Mouse (Mus musculus): ENCODE measurements around the gene Poc1a.
A peak's percentile ranks its signal among the peaks of the same experiment; 100 is the strongest.

The Poc1a gene

GRCm38 (mm10) chr9:106338462-106339172 is 57.8 kb downstream of the Poc1a start:
- DNase-seq (ENCODE audit: low read depth): no peak

GRCm38 (mm10) chr9:106339173-106339558 is 58.3 kb downstream of the Poc1a start:
- DNase-seq (ENCODE audit: low read depth): no peak

- DNase-seq (ENCODE audit: low read depth): no peak
These were observed 58.9 kb downstream of the Poc1a start for GRCm38 (mm10) chr9:106339730-106340129.

GRCm38 (mm10) chr9:106340501-106341312 is 59.8 kb downstream of the Poc1a start:
- no peak for DNase-seq (ENCODE audit: low read depth)

GRCm38 (mm10) chr9:106341313-106341686 is 60.4 kb downstream of the Poc1a start:
- DNase-seq (ENCODE audit: low read depth): no peak

- DNase-seq (ENCODE audit: low read depth): no peak
These were observed 61.7 kb downstream of the Poc1a start for GRCm38 (mm10) chr9:106342573-106342972.

- no peak for DNase-seq (ENCODE audit: low read depth)
These were observed 64.3 kb downstream of the Poc1a start for GRCm38 (mm10) chr9:106345167-106345566.

- DNase-seq (ENCODE audit: low read depth): no peak
These were observed 64.8 kb downstream of the Poc1a start for GRCm38 (mm10) chr9:106345630-106346029.

GRCm38 (mm10) chr9:106348281-106348680 is 67.4 kb downstream of the Poc1a start:
- DNase-seq (ENCODE audit: low read depth): no peak

- peak; percentile 70 for DNase-seq (ENCODE audit: low read depth)
These were observed 68.2 kb downstream of the Poc1a start for GRCm38 (mm10) chr9:106349075-106349474.

GRCm38 (mm10) chr9:106351178-106351577 is 70.3 kb downstream of the Poc1a start:
- DNase-seq (ENCODE audit: low read depth): no peak

- no peak for DNase-seq (ENCODE audit: low read depth)
These were observed 72.9 kb downstream of the Poc1a start for GRCm38 (mm10) chr9:106353779-106354178.

GRCm38 (mm10) chr9:106354810-106355209 is 73.9 kb downstream of the Poc1a start:
- no peak for DNase-seq (ENCODE audit: low read depth)

- no peak for DNase-seq (ENCODE audit: low read depth)
These were observed 74.5 kb downstream of the Poc1a start for GRCm38 (mm10) chr9:106355217-106355974.

- DNase-seq (ENCODE audit: low read depth): no peak
These were observed 75.1 kb downstream of the Poc1a start for GRCm38 (mm10) chr9:106355975-106356286.

GRCm38 (mm10) chr9:106356323-106356844 is 75.5 kb downstream of the Poc1a start:
- no peak for DNase-seq (ENCODE audit: low read depth)

GRCm38 (mm10) chr9:106357167-106357566 is 76.3 kb downstream of the Poc1a start:
- no peak for DNase-seq (ENCODE audit: low read depth)

- DNase-seq (ENCODE audit: low read depth): no peak
These were observed 78.4 kb downstream of the Poc1a start for GRCm38 (mm10) chr9:106359297-106359696.

- no peak for DNase-seq (ENCODE audit: low read depth)
These were observed 80.3 kb downstream of the Poc1a start for GRCm38 (mm10) chr9:106361140-106361539.

GRCm38 (mm10) chr9:106365333-106365732 is 84.5 kb downstream of the Poc1a start:
- no peak for DNase-seq (ENCODE audit: low read depth)

GRCm38 (mm10) chr9:106366188-106366587 is 85.3 kb downstream of the Poc1a start:
- no peak for DNase-seq (ENCODE audit: low read depth)

- peak; percentile 61 for DNase-seq (ENCODE audit: low read depth)
These were observed 86.1 kb downstream of the Poc1a start for GRCm38 (mm10) chr9:106367001-106367400.
